Mouse (Mus musculus) layer of hippocampus, postnatal 25 days (tissue): ENCODE data around the gene Sf1. TPM values are rescaled to one million over a fixed set of nuclear protein-coding genes. Genes with fewer than 3 reads are reported as not detected.

Experiments used
- DNase-seq, 2 experiments: peaks; one replicate each; pipeline ENCODE4 v3.0.0; 2022; ENCODE audit warnings: mixed read lengths in 2 of 2, low spot score in 1 of 2; ENCODE audit errors: extremely low spot score in 1 of 2
- total RNA-seq, 2 experiments: library from RNA; stranded (reverse); gene quantifications; 2 replicates each; pipeline ENCODE4 v1.2.3; 2021

Sf1 gene
- total RNA-seq, 2 experiments from 2014 or later, result 180 to 215 TPM

GRCm38 (mm10) chr19:6340524-6341452 is 22.7 kb upstream of the Sf1 start, which contains the start of gene Map4k2:
Gene Map4k2 (plus strand): TSS chr19:6341135.
- DNase-seq, result peak; percentile 64 to 65

GRCm38 (mm10) chr19:6341453-6342077 is 21.9 kb upstream of the Sf1 start:
- no peak for DNase-seq

GRCm38 (mm10) chr19:6342276-6342933 is 21.1 kb upstream of the Sf1 start:
- DNase-seq, result no peak

- no peak for DNase-seq
Observed at GRCm38 (mm10) chr19:6343066-6343925, 20.2 kb upstream of the Sf1 start.

- no peak for DNase-seq
Observed at GRCm38 (mm10) chr19:6343996-6344395, 19.5 kb upstream of the Sf1 start.

GRCm38 (mm10) chr19:6346023-6346422 is 17.5 kb upstream of the Sf1 start:
- DNase-seq, result no peak

GRCm38 (mm10) chr19:6346661-6347060 is 16.8 kb upstream of the Sf1 start:
- no peak for DNase-seq

GRCm38 (mm10) chr19:6347615-6348014 is 15.9 kb upstream of the Sf1 start:
- DNase-seq, result no peak

GRCm38 (mm10) chr19:6348717-6349116 is 14.8 kb upstream of the Sf1 start:
- DNase-seq, result no peak

GRCm38 (mm10) chr19:6349215-6349983 is 14.1 kb upstream of the Sf1 start:
- DNase-seq, result no peak

GRCm38 (mm10) chr19:6351431-6352106 is 11.9 kb upstream of the Sf1 start:
- no peak for DNase-seq

GRCm38 (mm10) chr19:6352107-6352505 is 11.4 kb upstream of the Sf1 start:
- DNase-seq, result no peak

GRCm38 (mm10) chr19:6354030-6354429 is 9.5 kb upstream of the Sf1 start:
- no peak for DNase-seq

GRCm38 (mm10) chr19:6361291-6361690 is 2.2 kb upstream of the Sf1 start:
- no peak for DNase-seq

- DNase-seq, result no peak
Observed at GRCm38 (mm10) chr19:6363091-6363410, 439 bp upstream of the Sf1 start.

GRCm38 (mm10) chr19:6364317-6364725 is 831 bp downstream of the Sf1 start:
- DNase-seq, result peak; percentile 85 to 88

- DNase-seq, result no peak
Observed at GRCm38 (mm10) chr19:6364842-6365241, 1.4 kb downstream of the Sf1 start.

- DNase-seq, result no peak
Observed at GRCm38 (mm10) chr19:6370175-6370574, 6.7 kb downstream of the Sf1 start.

- no peak for DNase-seq
Observed at GRCm38 (mm10) chr19:6372433-6372832, 8.9 kb downstream of the Sf1 start.
